Mouse (Mus musculus): ENCODE measurements around the gene Nuak1.

Nuak1 gene

GRCm38 (mm10) chr10:84446661-84447060, 6.3 kb upstream of the Nuak1 start:
- DNase-seq: no peak

GRCm38 (mm10) chr10:84444396-84444795, 4.0 kb upstream of the Nuak1 start:
- no peak for DNase-seq

GRCm38 (mm10) chr10:84441846-84442245, 1.4 kb upstream of the Nuak1 start:
- no peak for DNase-seq

- DNase-seq: no peak
These were observed 1.0 kb upstream of the Nuak1 start for GRCm38 (mm10) chr10:84441434-84441785.

- DNase-seq: no peak
These were observed 236 bp downstream of the Nuak1 start for GRCm38 (mm10) chr10:84440181-84440540.

GRCm38 (mm10) chr10:84439228-84439596, 1.2 kb downstream of the Nuak1 start:
- no peak for DNase-seq

- DNase-seq: no peak
These were observed 1.8 kb downstream of the Nuak1 start for GRCm38 (mm10) chr10:84438466-84439227.

GRCm38 (mm10) chr10:84438049-84438422, 2.4 kb downstream of the Nuak1 start:
- peak; percentile 98 for DNase-seq

- no peak for DNase-seq
These were observed 3.0 kb downstream of the Nuak1 start for GRCm38 (mm10) chr10:84437166-84438048.

- DNase-seq: no peak
These were observed 4.5 kb downstream of the Nuak1 start for GRCm38 (mm10) chr10:84435930-84436329.

- no peak for DNase-seq
These were observed 7.1 kb downstream of the Nuak1 start for GRCm38 (mm10) chr10:84433193-84433801.

- peak; percentile 60 for DNase-seq
These were observed 16.0 kb downstream of the Nuak1 start for GRCm38 (mm10) chr10:84424374-84424773.

- no peak for DNase-seq
These were observed 16.5 kb downstream of the Nuak1 start for GRCm38 (mm10) chr10:84423903-84424302.

- no peak for DNase-seq
These were observed 19.8 kb downstream of the Nuak1 start for GRCm38 (mm10) chr10:84420589-84420988.

GRCm38 (mm10) chr10:84418421-84418820, 22.0 kb downstream of the Nuak1 start:
- DNase-seq: no peak

GRCm38 (mm10) chr10:84416752-84417151, 23.6 kb downstream of the Nuak1 start:
- no peak for DNase-seq

GRCm38 (mm10) chr10:84414981-84415700, 25.3 kb downstream of the Nuak1 start:
- no peak for DNase-seq

- no peak for DNase-seq
These were observed 27.1 kb downstream of the Nuak1 start for GRCm38 (mm10) chr10:84413310-84413709.

- peak; percentile 83 for DNase-seq
These were observed 28.0 kb downstream of the Nuak1 start for GRCm38 (mm10) chr10:84412326-84412962.

- DNase-seq: peak; percentile 48
These were observed 29.0 kb downstream of the Nuak1 start for GRCm38 (mm10) chr10:84411122-84412105.

- peak; percentile 57 for DNase-seq
These were observed 31.3 kb downstream of the Nuak1 start for GRCm38 (mm10) chr10:84408965-84409660.
